Mouse (Mus musculus): Measurements from ENCODE around the gene Olfr826.
"Not testable (repeated sequence)": the region's sequence is repeated elsewhere in the genome, so short reads cannot be mapped to it uniquely, and the experiment has no call there.

Gene Olfr826

DNA sequence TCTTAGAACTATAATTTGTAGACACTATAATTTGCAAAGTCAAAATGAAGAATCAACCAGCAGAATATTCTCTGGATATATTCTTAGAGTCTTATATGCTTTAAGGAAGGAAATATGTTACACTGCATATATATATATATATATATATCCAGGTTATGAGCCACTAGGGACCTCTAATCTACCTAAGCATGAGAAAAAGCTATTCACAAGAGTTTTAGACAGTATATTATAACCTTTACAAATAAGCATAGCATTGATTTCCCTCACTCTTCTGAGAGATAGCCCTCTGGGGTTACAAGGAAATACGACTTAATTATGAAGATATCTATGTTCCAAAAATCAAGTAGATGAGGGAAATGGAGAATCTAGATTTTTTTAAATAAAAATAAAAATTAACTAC is at the start of gene Olfr826:
Gene Olfr826 (minus strand): TSS at position 101 of the 400 bp plus-strand sequence.
- DNase-seq (ENCODE audit: inconsistent ontology term): no peak

DNA sequence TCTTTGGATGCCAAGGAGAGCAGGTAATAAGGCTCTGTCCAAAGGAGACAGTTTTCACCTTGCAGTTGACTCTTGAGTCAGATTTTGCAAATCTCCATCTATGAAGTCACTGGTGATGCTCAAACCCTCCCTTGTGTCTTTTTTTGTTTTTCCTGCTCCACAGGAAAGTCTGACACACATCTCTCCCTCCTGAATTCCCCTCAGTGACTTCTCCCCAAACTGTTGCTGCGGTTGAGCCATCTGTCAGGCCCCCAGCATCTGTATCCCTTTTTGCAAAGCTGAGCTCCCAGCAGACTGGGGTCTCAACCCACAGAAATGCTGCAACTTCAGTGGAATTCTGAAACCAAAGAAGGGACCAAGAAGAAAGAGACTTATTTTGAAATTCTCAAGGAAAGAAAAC is 48.1 kb upstream of the Olfr826 start:
- no peak for DNase-seq (ENCODE audit: inconsistent ontology term)

DNA sequence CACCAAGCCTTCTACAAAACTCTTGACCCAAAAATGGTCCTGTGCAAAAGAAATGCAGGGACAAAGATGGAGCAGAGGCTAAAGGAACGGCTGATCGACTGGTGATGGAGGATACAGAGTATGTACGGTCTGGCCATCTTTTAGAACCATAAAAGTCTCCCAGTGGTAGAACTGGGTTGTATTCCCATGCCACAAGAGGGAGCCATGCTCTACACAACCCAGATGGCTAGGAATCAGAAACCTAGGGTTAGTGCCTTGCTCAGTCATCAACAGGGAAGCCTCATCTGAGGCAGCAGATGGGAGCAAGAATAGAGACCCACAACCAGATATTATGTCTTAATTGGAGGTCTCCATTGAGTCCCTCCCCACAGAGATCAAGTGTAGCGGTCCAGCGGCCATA is 45.6 kb upstream of the Olfr826 start:
- DNase-seq (ENCODE audit: inconsistent ontology term): no peak

DNA sequence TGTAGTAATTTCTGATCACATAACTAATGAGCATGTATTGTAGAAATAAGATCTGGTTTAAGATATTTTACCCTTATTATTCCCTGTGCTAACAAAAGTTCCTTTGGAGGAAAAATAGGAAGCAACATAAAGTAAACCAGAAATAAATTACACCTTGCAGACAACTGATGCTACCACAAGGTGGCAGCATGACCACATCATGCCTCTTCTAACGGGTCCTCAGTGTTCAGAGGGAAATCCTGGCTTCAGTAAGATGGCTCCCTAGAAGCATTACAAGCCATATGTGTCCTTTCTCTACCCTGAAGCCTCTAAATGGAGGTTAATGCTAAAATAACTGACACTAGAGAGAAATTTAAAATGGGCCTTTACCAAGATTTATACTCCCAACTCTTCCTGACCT is 44.3 kb upstream of the Olfr826 start:
- DNase-seq (ENCODE audit: inconsistent ontology term): peak; percentile 9

DNA sequence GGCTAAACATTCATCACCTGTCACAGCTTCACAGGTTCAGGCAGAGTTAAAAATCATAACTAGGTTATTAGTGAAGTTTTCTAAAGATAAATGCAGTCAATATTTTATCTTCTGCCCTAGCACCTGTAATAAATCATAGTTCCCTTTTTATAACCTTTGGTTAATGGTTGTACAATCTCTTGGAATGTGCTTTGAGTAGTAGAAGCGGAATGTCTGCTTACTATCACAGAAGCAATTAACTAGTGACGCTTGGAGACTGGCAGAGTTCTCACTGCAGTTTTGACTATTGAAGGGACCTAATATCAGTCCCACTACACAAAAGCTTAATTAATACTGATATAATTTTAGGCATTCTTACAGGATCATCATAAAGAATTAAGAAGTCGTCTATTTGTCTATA is 41.0 kb upstream of the Olfr826 start:
- no peak for DNase-seq (ENCODE audit: inconsistent ontology term)

DNA sequence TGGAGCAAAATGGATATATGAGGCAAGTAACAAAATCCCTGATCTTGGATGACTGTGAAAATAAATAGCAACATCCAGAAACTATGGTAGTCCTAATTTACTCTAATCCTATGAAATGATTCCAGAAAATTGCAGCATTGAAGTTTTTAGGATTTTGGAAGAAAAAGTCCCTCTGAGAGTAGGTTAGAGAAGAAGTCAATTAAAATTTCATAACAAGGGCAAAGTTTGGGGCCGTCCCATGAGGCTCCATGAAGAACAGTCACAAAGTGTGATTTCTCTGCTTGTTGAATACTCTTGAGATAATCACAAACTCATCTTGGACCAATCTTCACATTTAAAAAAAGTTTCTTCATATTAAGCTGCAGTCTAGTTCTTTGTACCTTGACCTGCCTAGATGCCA is 30.3 kb upstream of the Olfr826 start, which contains the start of gene Olfr827:
Gene Olfr827 (minus strand): TSS at position 101 of the 400 bp plus-strand sequence.
- DNase-seq (ENCODE audit: inconsistent ontology term): no peak

DNA sequence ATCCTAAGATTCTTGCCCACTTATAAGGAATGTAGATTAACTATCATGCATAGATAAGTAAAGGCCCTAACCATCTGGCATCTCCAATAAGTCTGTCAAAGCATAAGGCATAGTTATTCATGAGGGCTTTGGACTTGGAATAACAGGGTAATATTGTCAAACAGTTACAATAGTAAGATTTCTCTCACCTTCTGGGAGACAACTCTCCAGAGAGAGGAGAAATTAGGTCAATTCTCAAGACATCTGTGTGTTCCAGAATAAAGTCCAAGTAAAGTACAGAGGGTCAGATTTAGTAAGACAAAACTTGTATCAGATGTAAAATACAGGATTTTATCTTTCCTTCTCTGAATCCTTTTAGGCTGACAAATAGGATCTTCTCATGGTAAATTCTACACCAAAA is 17.3 kb downstream of the Olfr826 start, which contains the start of gene Olfr825:
Gene Olfr825 (minus strand): TSS at position 101 of the 400 bp plus-strand sequence.
- DNase-seq (ENCODE audit: inconsistent ontology term): no peak

DNA sequence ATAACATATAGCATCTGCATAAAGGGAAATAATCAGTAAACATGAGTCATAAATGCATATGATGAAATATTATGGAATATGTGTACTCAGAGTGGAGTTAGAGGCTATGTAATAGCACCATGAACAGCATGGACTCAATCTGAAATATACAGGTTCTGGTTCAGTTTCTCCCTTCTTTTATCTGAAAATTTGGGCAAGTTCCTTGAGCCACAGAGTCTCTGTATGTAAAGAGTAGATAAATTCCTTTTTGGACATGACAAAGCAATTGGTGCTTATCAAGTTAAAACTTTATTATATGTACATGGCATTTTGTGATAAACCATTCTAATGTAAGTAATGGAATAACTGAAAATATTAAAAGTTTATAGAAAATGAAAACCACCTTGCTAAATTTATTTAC is 18.8 kb downstream of the Olfr826 start:
- DNase-seq (ENCODE audit: inconsistent ontology term): no peak

DNA sequence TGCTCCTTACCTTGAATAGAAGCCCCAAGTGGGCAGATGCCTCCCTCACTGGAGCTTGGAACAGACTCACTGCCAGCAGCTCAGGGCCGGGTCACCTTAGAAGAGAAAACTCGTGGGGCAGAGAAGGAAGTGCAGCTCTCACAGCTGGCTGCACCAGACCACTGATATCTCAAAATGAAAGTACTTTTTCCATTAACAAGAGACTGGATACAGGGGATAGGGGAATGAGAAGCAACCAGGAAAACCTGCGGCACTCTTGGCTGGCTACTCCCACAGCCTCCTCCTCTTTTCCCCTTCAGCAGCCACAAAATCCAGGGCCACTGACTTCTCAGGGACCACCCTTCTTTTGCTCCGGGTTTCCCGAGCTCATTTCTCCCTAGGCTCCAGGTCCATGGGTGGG is 39.9 kb downstream of the Olfr826 start:
- no peak for DNase-seq (ENCODE audit: inconsistent ontology term)

DNA sequence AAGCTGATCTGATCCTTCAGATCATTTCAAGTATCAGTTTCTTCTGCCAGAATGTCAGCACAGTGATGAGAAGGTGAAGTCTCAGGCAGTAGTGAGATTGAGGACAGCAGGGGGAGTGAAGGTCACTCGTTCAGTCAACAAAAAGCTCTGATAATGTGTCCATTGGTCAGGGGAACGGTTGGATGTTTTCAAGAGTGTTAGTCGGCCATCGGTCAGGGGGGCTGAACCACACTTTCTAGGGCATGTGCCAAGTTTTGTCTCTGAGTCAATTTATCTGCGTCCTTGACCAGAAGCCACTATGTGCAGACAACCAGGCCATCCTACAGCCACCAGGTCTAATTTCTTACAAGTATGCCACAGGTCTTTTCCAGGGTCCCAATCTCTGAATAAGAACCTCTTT is 41.5 kb downstream of the Olfr826 start:
- DNase-seq (ENCODE audit: inconsistent ontology term): not testable (repeated sequence)

DNA sequence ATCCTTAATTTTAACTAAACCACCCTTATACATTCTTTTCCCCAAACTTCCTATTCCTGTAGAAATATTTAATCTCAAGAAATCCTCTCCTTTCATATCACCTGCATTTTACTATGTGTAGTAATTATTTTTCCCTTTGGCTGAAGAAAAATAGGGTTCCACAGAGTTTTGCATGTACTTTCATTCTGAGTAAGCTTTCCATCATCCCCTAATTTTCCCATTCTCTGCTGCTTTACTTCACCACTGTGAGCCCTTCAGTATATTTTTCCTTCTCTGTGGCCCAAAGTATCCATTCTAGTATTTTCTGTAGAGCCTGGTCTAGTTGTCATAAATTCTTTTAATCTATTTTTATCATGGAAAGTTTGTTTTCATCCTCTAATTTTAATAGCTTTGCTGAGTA is 49.2 kb downstream of the Olfr826 start:
- no peak for DNase-seq (ENCODE audit: inconsistent ontology term)

DNA sequence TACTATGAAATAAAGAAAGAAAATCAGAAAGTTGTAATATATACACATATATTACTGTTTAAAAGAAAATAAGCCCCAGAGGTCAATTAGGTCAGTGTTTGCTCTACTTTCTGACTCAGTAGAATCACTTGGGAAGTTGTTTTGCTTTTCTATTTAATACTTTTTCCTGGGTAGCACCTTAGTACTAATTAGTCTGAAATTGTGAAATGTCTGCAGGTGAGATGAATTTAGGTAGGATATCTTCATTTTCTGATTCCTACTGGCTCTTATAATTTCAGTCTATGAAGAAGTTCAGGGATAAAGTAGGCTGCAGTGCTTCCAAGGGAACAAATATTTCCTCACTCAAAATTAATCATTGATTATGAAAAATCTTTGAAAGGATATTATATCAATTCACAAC is 54.1 kb downstream of the Olfr826 start, which contains the start of gene Olfr824:
Gene Olfr824 (minus strand): TSS at position 101 of the 400 bp plus-strand sequence.
- not testable (repeated sequence) for DNase-seq (ENCODE audit: inconsistent ontology term)
